Comparison of ENCODE assay signal across 9 mouse cellular contexts in genomic region chr12:113185442-113186291, GRCm38 (mm10). TPM values are rescaled to one million over a fixed set of nuclear protein-coding genes. Genes with fewer than 3 reads are reported as not detected.
A peak's percentile ranks its signal among the peaks of the same experiment; 100 is the strongest.
DNase-seq lines count a peak whose midpoint lies in the region; ATAC-seq and TF ChIP-seq lines count a peak whose summit lies in the region.
"Had no signal": no experiment of that assay in that cellular context is flagged by ENCODE, and none has a peak within 500 bp of the region (broad histone marks: within the 10 kb centered on the region; RNA-seq: fewer than 3 reads in every experiment).

Gene Tmem121 (plus strand): TSS chr12:113185930.

- H3K9me3 ChIP-seq in heart, embryonic 13.5 days, result no peaks in the 10 kb centered on the region
- H3K9me3 ChIP-seq in E14TG2a.4 (ENCODE audit: low read length), result no peaks in the 10 kb centered on the region
- no peaks in the 10 kb centered on the region for H3K9me3 ChIP-seq in heart, postnatal 0 days (replicated peaks; ENCODE audit: control insufficient read depth, low read length)
- H3K9me3 ChIP-seq in neural tube, embryonic 14.5 days (ENCODE audit: control insufficient read depth, low read length), result no peaks in the 10 kb centered on the region

- peaks cover 26% of the 10 kb centered on the region for H3K4me1 ChIP-seq in heart, embryonic 13.5 days
- peaks cover 31% of the 10 kb centered on the region for H3K4me1 ChIP-seq in E14TG2a.4 (replicated peaks; ENCODE audit: low read depth, low read length)
- peaks cover 14% of the 10 kb centered on the region for H3K4me1 ChIP-seq in heart, postnatal 0 days (ENCODE audit: control insufficient read depth, insufficient read depth)
- H3K4me1 ChIP-seq in neural tube, embryonic 14.5 days (ENCODE audit: control insufficient read depth, insufficient read depth, low read length), result peaks cover 12% of the 10 kb centered on the region

- no peak for TF ChIP-seq CTCF in E14TG2a.4 (conservative IDR thresholded peaks at IDR 0.05; ENCODE audit: low read length)
- no peak for TF ChIP-seq CTCF in heart, postnatal 0 days (IDR thresholded peaks at IDR 0.05; ENCODE audit: low read depth)

- intact Hi-C loops in left cerebral cortex, postnatal 4 days (cut with DNase I), result no loop called here

- peaks cover 59% of the 10 kb centered on the region for H3K27me3 ChIP-seq in heart, embryonic 13.5 days (replicated peaks)
- peaks cover 59% of the 10 kb centered on the region for H3K27me3 ChIP-seq in E14TG2a.4 (ENCODE audit: insufficient read depth, low read length)
- H3K27me3 ChIP-seq in heart, postnatal 0 days (ENCODE audit: control insufficient read depth, insufficient read depth, low read length), result peaks cover 46% of the 10 kb centered on the region
- H3K27me3 ChIP-seq in neural tube, embryonic 14.5 days (ENCODE audit: control insufficient read depth, insufficient read depth, low read length), result 0 out of 2 replicates have a peak, but pooled peaks cover 2% of the 10 kb centered on the region

- no peak for DNase-seq in heart, adult 18-20 months
- peak; percentile 59 for DNase-seq in cerebellum, adult 8-10 months
- DNase-seq in heart, postnatal 0 days (ENCODE audit: low spot score), result no peak
- DNase-seq in left cerebral cortex, postnatal 4 days, result peak; percentile 54
- DNase-seq in urinary bladder, adult 18-20 months (ENCODE audit: low spot score in 2 of 2), result no peak

- H3K4me2 ChIP-seq in heart, embryonic 13.5 days, result peak within 1 kb of the TSS; percentile 91
- peak within 1 kb of the TSS; percentile 71 for H3K4me2 ChIP-seq in heart, postnatal 0 days (ENCODE audit: low read depth, low read length)
- H3K4me2 ChIP-seq in neural tube, embryonic 14.5 days (ENCODE audit: low read depth, low read length), result peak within 1 kb of the TSS; percentile 90

- no peak for ATAC-seq in heart, embryonic 13.5 days (ENCODE audit: extremely low read depth, insufficient number of reproducible peaks, low FRiP score, low TSS enrichment)
- no peak for ATAC-seq in heart, postnatal 0 days (ENCODE audit: insufficient read depth, low read depth)
- ATAC-seq in neural tube, embryonic 14.5 days (ENCODE audit: low read depth), result peak; percentile 62

- WGBS in heart, embryonic 13.5 days, result 1% methylated on average over 63 of the region's 63 CpGs
- 2% methylated on average over 62 of the region's 63 CpGs for WGBS in heart, postnatal 0 days
- WGBS in neural tube, embryonic 14.5 days, result 1% methylated on average over 59 of the region's 63 CpGs

- no peaks in the 10 kb centered on the region for H3K36me3 ChIP-seq in heart, embryonic 13.5 days
- H3K36me3 ChIP-seq in E14TG2a.4 (ENCODE audit: insufficient read depth, low read length), result peaks cover 14% of the 10 kb centered on the region
- H3K36me3 ChIP-seq in heart, postnatal 0 days (replicated peaks; ENCODE audit: control insufficient read depth, insufficient read depth, low read length), result no peaks in the 10 kb centered on the region
- 0 out of 2 replicates have a peak, but pooled peaks cover 7% of the 10 kb centered on the region for H3K36me3 ChIP-seq in neural tube, embryonic 14.5 days (ENCODE audit: control insufficient read depth, insufficient read depth, low read length)

- H3K4me3 ChIP-seq in heart, embryonic 13.5 days, result peak within 1 kb of the TSS; percentile 64
- peak within 1 kb of the TSS; percentile 87 for H3K4me3 ChIP-seq in E14TG2a.4 (replicated peaks; ENCODE audit: low read length)
- peak within 1 kb of the TSS; percentile 48 for H3K4me3 ChIP-seq in heart, postnatal 0 days (ENCODE audit: low read depth, low read length)
- H3K4me3 ChIP-seq in neural tube, embryonic 14.5 days (ENCODE audit: low read depth, low read length), result peak within 1 kb of the TSS; percentile 72

- peak within 1 kb of the TSS; percentile 81 for H3K9ac ChIP-seq in heart, embryonic 13.5 days
- no peak within 1 kb of the TSS for H3K9ac ChIP-seq in heart, postnatal 0 days (replicated peaks; ENCODE audit: low read depth, low read length)
- peak within 1 kb of the TSS; percentile 82 for H3K9ac ChIP-seq in neural tube, embryonic 14.5 days (replicated peaks; ENCODE audit: low read depth, low read length)

- TF ChIP-seq EP300 in heart, postnatal 0 days (IDR thresholded peaks at IDR 0.05; ENCODE audit: low read depth), result no peak

- H3K27ac ChIP-seq in heart, embryonic 13.5 days (replicated peaks), result no peak within 1 kb of the TSS
- H3K27ac ChIP-seq in heart, postnatal 0 days (ENCODE audit: low read depth), result no peak within 1 kb of the TSS
- H3K27ac ChIP-seq in neural tube, embryonic 14.5 days (ENCODE audit: low read depth, low read length), result peak within 1 kb of the TSS; percentile 10; the same call in 1 of the 2 replicates

RNA-seq across cellular contexts. Expression of gene Tmem121, which starts in this region (rescaled TPM):
- 2.8 and 3.1 TPM in 2 replicates for polyA plus RNA-seq in heart, embryonic 13.5 days (2015; fragmentation: Nextera tagmentation; extraction: Ambion mirVana)
- not detected for total RNA-seq in heart, adult 18-20 months (2021)
- 0.97 and 4.8 TPM in 2 replicates for total RNA-seq in heart, postnatal 0 days (2014; rRNA removed; ENCODE audit: low replicate concordance)
- 1.2 TPM in 2 replicates for polyA plus RNA-seq in heart, postnatal 0 days (2015; fragmentation: Nextera tagmentation; extraction: Ambion mirVana)
- total RNA-seq in left cerebral cortex, postnatal 4 days (2021), result 10 to 100 TPM; 37.8 to 40.0 TPM
- polyA plus RNA-seq in neural tube, embryonic 14.5 days (2014; fragmentation: Nextera tagmentation; extraction: Ambion mirVana), result 24.9 and 29.4 TPM in 2 replicates
- total RNA-seq: neutrophil, adult 5-6 weeks had no signal

Comparison
In these comparisons a context has a peak if more than half of its experiments do, and no peak if none do; other contexts are left out.
1. DNase-seq: peak in cerebellum, adult 8-10 months (single experiment) and left cerebral cortex, postnatal 4 days (single experiment); none in heart, adult 18-20 months (0 of 2), heart, postnatal 0 days (single experiment) and urinary bladder, adult 18-20 months (0 of 2).
2. Peak in every context shown above with its lines, with median percentiles within 50 percentile points of each other: H3K4me2 ChIP-seq and H3K4me3 ChIP-seq.